Mouse (Mus musculus) midbrain, postnatal 0 days (tissue): ENCODE results near the gene Gm6588. TPM values are rescaled to one million over a fixed set of nuclear protein-coding genes. Genes with fewer than 3 reads are reported as not detected.
A peak's percentile ranks its signal among the peaks of the same experiment; 100 is the strongest.

Experiments
- ATAC-seq: fragments of 200-750 bp; cut with Nextera tagmentation; 2 replicates; pipeline ENCODE4 v1.8.0; 2017; ENCODE audit warnings: moderate number of reproducible peaks, mild to moderate bottlenecking, moderate TSS enrichment, moderate library complexity; ENCODE audit not compliant: low FRiP score
- DNase-seq: peaks from one replicate; pipeline ENCODE4 v3.0.0-alpha.2; 2015; ENCODE audit warnings: low spot score
- H3K27ac ChIP-seq: fragments of 300-500 bp; sonication (generic); 2 replicates; pipeline ENCODE4 v1.5.1; 2014; ENCODE audit warnings: low read depth, mild to moderate bottlenecking, low read length, mixed read lengths
- H3K27me3 ChIP-seq: fragments of 300-500 bp; sonication (generic); 2 replicates; pipeline ENCODE4 v1.6.1; 2014; ENCODE audit warnings: low read length, control low read depth, mixed read lengths; ENCODE audit not compliant: insufficient read depth
- H3K36me3 ChIP-seq: fragments of 300-500 bp; sonication (generic); 2 replicates; pipeline ENCODE4 v1.6.1; 2014; ENCODE audit warnings: low read length, control low read depth, mixed read lengths; ENCODE audit not compliant: insufficient read depth
- H3K4me1 ChIP-seq: fragments of 300-500 bp; sonication (generic); 2 replicates; pipeline ENCODE4 v1.6.1; 2014; ENCODE audit warnings: mild to moderate bottlenecking, control low read depth, antibody characterized with exemption, low read length, mixed read lengths; ENCODE audit not compliant: insufficient read depth
- H3K4me2 ChIP-seq: fragments of 300-500 bp; sonication (generic); 2 replicates; pipeline ENCODE4 v1.6.1; 2014; ENCODE audit warnings: low read depth, mild to moderate bottlenecking, low read length, mixed read lengths; ENCODE audit not compliant: poor library complexity, severe bottlenecking
- H3K4me3 ChIP-seq: fragments of 300-500 bp; sonication (generic); 2 replicates; pipeline ENCODE4 v1.5.1; 2014; ENCODE audit warnings: low read depth, mild to moderate bottlenecking, low read length, moderate library complexity
- H3K9ac ChIP-seq: fragments of 300-500 bp; sonication (generic); replicated peaks from 2 replicates; pipeline ENCODE4 v1.6.1; 2014; ENCODE audit warnings: mild to moderate bottlenecking, low read length, moderate library complexity, mixed read lengths; ENCODE audit not compliant: poor library complexity, severe bottlenecking
- H3K9me3 ChIP-seq: fragments of 300-500 bp; sonication (generic); 2 replicates; pipeline ENCODE4 v1.6.1; 2016; ENCODE audit warnings: low read length, control low read depth
- CTCF ChIP-seq: IDR thresholded peaks from 2 replicates; pipeline ENCODE4 v1.5.1; 2016; ENCODE audit warnings: antibody characterized with exemption, mild to moderate bottlenecking
- WGBS: fragments of 180-500 bp; shearing (Covaris S2); extraction: QIAGEN DNeasy Blood & Tissue Kit; methylation state at CpG from one replicate; pipeline ENCODE4 v1.1.7; 2014; 5-methylcytosine and 5-hydroxymethylcytosine counted together
- polyA plus RNA-seq: library from polyadenylated mRNA; unstranded; fragments of >200 nt; fragmentation: Nextera tagmentation; extraction: Ambion mirVana; gene quantifications from 2 replicates; pipeline ENCODE4 v1.2.1, GENCODE M21; 2015
- total RNA-seq: library from RNA; depleted of rRNA; stranded (reverse); fragments of >200 nt; gene quantifications from 2 replicates; pipeline ENCODE4 v1.2.3, GENCODE M21; 2014

The Gm6588 gene
- total and polyA plus RNA-seq, 2 experiments from 2014 or later, result 0.39 TPM; not detected in 1

GRCm38 (mm10) chr5:112427283-112427682, 21.9 kb upstream of the Gm6588 start:
- whole genome bisulfite sequencing, result 19% methylated on average over 2 of the region's 2 CpGs
- ATAC-seq, result no peak

GRCm38 (mm10) chr5:112428944-112429343, 20.3 kb upstream of the Gm6588 start:
- Histone ChIP-seq H3K36me3 (peaks cover 19% of the 10 kb centered on the region), H3K9me3 (no peaks in the 10 kb centered on the region), H3K27me3 (peaks cover 5% of the 10 kb centered on the region; the same call in 1 of the 2 replicates), H3K4me3 (no peak overlapping the region), H3K9ac (no peak overlapping the region), H3K27ac (no peak overlapping the region), H3K4me1 (no peaks in the 10 kb centered on the region), H3K4me2 (peak overlapping the region; percentile 24; the same call in 1 of the 2 replicates)
- DNase-seq, result peak; percentile 88
- peak; percentile 41; the same call in 1 of the 2 replicates for ATAC-seq
- TF ChIP-seq CTCF, result peak; percentile 90
- 7% methylated on average over 19 of the region's 19 CpGs for WGBS

More at GRCm38 (mm10) chr5:112427283-112427682, 21.9 kb upstream of the Gm6588 start:
- Histone ChIP-seq H3K9me3 (no peaks in the 10 kb centered on the region), H3K4me2 (no peak overlapping the region), H3K27ac (no peak overlapping the region), H3K4me1 (no peaks in the 10 kb centered on the region), H3K4me3 (no peak overlapping the region), H3K36me3 (peaks cover 31% of the 10 kb centered on the region), H3K9ac (no peak overlapping the region), H3K27me3 (peaks cover 5% of the 10 kb centered on the region; the same call in 1 of the 2 replicates)
- peak; percentile 83 for DNase-seq
- peak; percentile 92 for TF ChIP-seq CTCF

DNA sequence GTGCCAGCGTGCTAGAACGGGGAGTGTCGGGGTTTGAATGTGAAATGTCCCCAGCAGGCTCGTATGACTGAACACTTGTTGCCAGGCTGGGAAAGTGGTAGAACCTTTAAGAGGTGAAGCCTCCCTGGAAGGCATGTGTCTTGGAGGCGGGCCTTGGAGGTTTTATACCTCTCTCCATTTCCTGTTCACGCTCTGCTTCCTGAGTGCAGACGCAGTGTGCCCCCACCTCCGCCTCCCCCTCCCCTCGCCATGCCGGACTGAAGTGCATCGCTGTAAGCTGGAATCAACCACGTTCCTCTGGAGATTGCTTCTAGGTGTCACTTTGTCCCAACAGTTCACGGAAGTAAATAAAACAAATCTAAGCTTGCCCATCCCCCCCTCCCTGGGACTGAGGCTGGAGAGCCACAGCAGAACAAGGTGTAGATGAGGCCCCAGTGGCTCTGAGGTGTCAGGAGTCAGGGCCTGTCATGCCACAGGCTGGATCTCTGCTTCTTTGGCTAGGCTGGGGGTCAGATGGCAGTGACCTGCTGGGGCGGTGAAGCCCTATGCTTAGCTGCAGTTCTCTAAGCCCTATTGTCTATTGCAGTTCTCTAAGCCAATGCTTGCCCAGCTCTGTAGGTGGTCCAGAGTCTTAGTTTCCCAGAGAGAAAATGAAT, 18.0 kb upstream of the Gm6588 start:
- H3K36me3 ChIP-seq, result peaks cover 14% of the 10 kb centered on the region
- no peak for TF ChIP-seq CTCF
- DNase-seq (no peak), ATAC-seq (no peak)
- no peak overlapping the region for H3K9ac ChIP-seq
- no peak overlapping the region for H3K27ac ChIP-seq
- no peaks in the 10 kb centered on the region for H3K9me3 ChIP-seq
- no peaks in the 10 kb centered on the region for H3K4me1 ChIP-seq
- WGBS, result 23% methylated on average over 14 of the region's 14 CpGs
- H3K27me3 ChIP-seq, result peaks cover 5% of the 10 kb centered on the region; the same call in 1 of the 2 replicates
- no peak overlapping the region for H3K4me2 ChIP-seq
- no peak overlapping the region for H3K4me3 ChIP-seq

GRCm38 (mm10) chr5:112432033-112432432, 17.2 kb upstream of the Gm6588 start:
- no peak overlapping the region for H3K4me3 ChIP-seq
- H3K4me2 ChIP-seq, result no peak overlapping the region
- ATAC-seq (no peak), DNase-seq (no peak)
- H3K36me3 ChIP-seq, result peaks cover 8% of the 10 kb centered on the region
- 63% methylated on average over 5 of the region's 5 CpGs for WGBS
- H3K9me3 ChIP-seq, result no peaks in the 10 kb centered on the region
- no peak overlapping the region for H3K9ac ChIP-seq
- no peak overlapping the region for H3K27ac ChIP-seq
- peaks cover 5% of the 10 kb centered on the region; the same call in 1 of the 2 replicates for H3K27me3 ChIP-seq
- H3K4me1 ChIP-seq, result no peaks in the 10 kb centered on the region
- TF ChIP-seq CTCF, result no peak

GRCm38 (mm10) chr5:112433004-112433403, 16.2 kb upstream of the Gm6588 start:
- peak; percentile 94 for TF ChIP-seq CTCF
- H3K9ac ChIP-seq, result no peak overlapping the region
- H3K4me2 ChIP-seq, result no peak overlapping the region
- H3K9me3 ChIP-seq, result no peaks in the 10 kb centered on the region
- peaks cover 5% of the 10 kb centered on the region; the same call in 1 of the 2 replicates for H3K27me3 ChIP-seq
- peak overlapping the region; percentile 53; the same call in 1 of the 2 replicates for H3K27ac ChIP-seq
- WGBS, result 0% methylated on average over 8 of the region's 8 CpGs
- H3K4me3 ChIP-seq, result no peak overlapping the region
- DNase-seq (peak; percentile 78), ATAC-seq (0 out of 2 replicates have a peak, but pooled peaks have one; percentile 9)
- H3K36me3 ChIP-seq, result peaks cover 8% of the 10 kb centered on the region
- H3K4me1 ChIP-seq, result no peaks in the 10 kb centered on the region

- WGBS, result 58% methylated on average over 10 of the region's 10 CpGs
- Histone ChIP-seq H3K4me1 (no peaks in the 10 kb centered on the region), H3K36me3 (peaks cover 15% of the 10 kb centered on the region; the same call in 1 of the 2 replicates), H3K27me3 (no peaks in the 10 kb centered on the region), H3K9ac (no peak overlapping the region), H3K4me3 (no peak overlapping the region), H3K27ac (no peak overlapping the region), H3K4me2 (no peak overlapping the region), H3K9me3 (no peaks in the 10 kb centered on the region)
- no peak for DNase-seq
- TF ChIP-seq CTCF, result no peak
- no peak for ATAC-seq
Observed at GRCm38 (mm10) chr5:112438535-112438934, 10.7 kb upstream of the Gm6588 start.
